Mouse (Mus musculus): ENCODE results near the gene Zc3hc1. TPM values are rescaled to one million over a fixed set of nuclear protein-coding genes. Genes with fewer than 3 reads are reported as not detected.

Gene Zc3hc1
- total RNA-seq, 2 experiments from 2014 or later, result 15.1 to 16.1 TPM

DNA sequence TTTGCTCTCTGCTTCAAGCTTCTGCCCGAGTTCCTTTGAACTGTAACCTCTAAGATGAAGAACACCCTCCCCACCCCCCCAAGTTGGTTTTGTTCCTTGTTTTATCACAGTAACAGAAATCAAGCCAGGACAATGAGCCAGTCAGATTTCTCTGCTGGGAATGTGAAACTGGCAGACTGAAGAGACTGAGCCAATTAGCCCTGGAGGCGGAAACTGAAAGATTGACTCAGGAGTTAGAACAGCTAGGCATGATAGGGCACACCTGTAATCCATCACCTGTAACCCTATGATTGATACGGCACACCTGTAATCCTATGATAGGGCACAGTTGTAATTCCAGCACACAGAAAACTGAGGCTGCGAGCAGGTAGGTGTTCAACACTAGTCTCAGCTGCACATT lies 58.6 kb downstream of the Zc3hc1 start:
- intact Hi-C loops (cut with DNase I), result no loop called here

DNA sequence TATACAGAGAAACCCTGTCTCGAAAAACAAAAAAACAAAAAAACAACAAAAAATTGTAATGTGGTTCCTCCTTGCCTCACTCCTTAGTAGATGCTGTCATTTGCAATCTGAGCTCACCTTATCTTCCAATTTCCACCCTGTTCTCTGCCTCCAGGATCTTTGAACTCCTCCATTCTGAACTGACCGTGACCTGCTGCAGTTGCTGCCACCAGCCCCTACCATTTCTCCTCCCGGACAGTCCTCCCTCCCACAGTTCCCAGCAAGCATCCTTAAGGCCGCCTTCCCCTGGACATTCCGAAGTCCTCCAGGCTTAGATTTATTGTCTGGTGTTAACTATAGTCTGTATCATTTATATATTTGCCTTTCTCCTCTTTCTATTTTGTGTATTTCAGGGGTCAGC lies 60.1 kb downstream of the Zc3hc1 start:
- DNase-seq (ENCODE audit: low spot score), result no peak
- intact Hi-C loops (cut with DNase I), result no loop called here

More for the DNA sequence above, 58.6 kb downstream of the Zc3hc1 start:
- DNase-seq (ENCODE audit: low spot score), result no peak

DNA sequence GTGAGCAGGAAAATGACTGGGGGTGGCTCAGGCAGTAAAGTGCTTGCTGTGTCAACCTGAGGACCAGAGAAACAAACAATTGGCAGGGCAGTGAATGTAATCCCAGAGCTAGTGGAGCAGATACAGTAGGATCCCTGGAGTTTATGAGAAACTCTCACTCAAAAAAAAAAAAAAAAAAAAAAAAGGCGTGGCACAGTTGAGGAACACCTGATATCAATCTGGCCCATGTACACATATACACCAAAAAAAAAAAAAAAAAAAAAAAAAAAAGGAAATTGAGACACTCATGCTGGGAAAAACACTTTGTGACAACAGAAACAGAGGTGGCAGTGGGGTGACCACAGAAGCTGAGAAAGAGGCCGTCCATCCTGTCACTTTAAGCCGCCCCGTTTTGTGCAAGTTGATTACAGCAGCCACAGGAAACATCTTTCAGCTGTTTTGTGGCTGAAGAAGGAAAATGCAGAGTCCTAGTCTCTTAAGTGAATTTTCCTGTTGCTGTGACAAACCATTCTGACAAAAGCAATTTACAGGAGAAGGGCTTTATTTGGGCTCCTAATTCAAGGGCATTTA lies 64.8 kb downstream of the Zc3hc1 start:
- DNase-seq (ENCODE audit: low spot score), result no peak
- intact Hi-C loops (cut with DNase I), result no loop called here

DNA sequence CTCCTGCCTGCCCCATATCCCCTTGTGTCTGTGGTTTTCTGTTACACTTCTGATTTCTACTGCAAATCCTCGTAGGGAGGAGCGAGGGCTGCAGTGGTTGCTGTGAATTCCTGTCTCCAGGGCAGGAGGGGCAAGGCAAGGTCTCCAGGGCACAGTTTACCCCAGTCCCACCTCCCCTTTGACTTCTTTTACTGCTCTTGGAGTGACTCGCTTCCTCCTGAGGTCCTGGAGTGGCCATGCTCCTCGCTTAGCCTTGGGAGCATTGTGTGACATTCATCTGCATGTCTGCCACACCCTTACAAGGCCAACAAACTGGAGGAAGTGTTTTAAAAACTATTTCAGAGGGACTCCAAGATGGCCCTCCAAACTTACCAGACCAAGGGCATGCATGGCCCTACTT lies 69.8 kb downstream of the Zc3hc1 start:
- intact Hi-C loops (cut with DNase I), result no loop called here
- no peak for DNase-seq (ENCODE audit: low spot score)

DNA sequence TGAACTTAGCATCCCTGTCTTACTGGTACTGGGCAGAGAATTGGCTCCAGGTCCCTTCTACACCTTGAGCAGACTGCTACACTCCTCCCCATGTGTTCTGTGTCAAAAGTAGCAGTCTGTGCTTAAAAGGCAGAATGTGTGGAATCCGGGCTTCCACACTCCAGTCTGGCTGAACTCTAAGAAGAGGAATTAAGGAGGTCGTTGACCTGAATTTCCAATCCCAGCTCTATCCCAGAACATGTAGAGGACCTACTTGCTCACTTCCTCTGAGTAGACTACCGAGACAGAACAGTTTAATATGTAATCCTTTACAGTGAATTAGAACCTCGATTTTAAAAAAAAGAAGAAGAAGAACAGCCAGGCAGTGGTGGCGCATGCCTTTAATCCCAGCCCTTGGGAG lies 71.6 kb downstream of the Zc3hc1 start:
- intact Hi-C loops (cut with DNase I), result no loop called here
- no peak for DNase-seq (ENCODE audit: low spot score)

Other genes starting within 250 kb of the Zc3hc1 start
- gene Ube2h, start 86.5 kb downstream of the Zc3hc1 start, total RNA-seq (2021), result 10 to 100 TPM; 64.4 to 80.8 TPM
- 10 to 100 TPM; 57.3 to 60.3 TPM for gene Klhdc10, start 10.8 kb upstream of the Zc3hc1 start, total RNA-seq (2021)
- 1 to 10 TPM; 7.5 TPM for gene Tmem209, start 118.8 kb upstream of the Zc3hc1 start, total RNA-seq (2021)
- under 1 TPM in 1 of 2 experiments, not detected in 1; 0.25 TPM for gene Ssmem1, start 118.8 kb upstream of the Zc3hc1 start, total RNA-seq (2021)
- gene Cpa2, start 150.6 kb upstream of the Zc3hc1 start, total RNA-seq (2021), result not detected
- gene Cpa4, start 177.3 kb upstream of the Zc3hc1 start, total RNA-seq (2021), result not detected
- not detected for gene Cpa5, start 220.0 kb upstream of the Zc3hc1 start, total RNA-seq (2021)
- under 1 TPM in 1 of 2 experiments, not detected in 1; 0.16 TPM for gene Cpa1, start 248.2 kb upstream of the Zc3hc1 start, total RNA-seq (2021)

Measured in heart, postnatal 25 days (tissue).